Mouse (Mus musculus) olfactory bulb, adult 2 months (tissue): Measurements from ENCODE around the gene BC030870. TPM values are rescaled to one million over a fixed set of nuclear protein-coding genes. Genes with fewer than 3 reads are reported as not detected.
"Not testable (repeated sequence)": the region's sequence is repeated elsewhere in the genome, so short reads cannot be mapped to it uniquely, and the experiment has no call there.

Experiments used
- H3K27ac ChIP-seq: fragments of 200-500 bp; 2 replicates; pipeline ENCODE4 v1.5.1; 2012; ENCODE audit warnings: low read depth, low read length; ENCODE audit not compliant: insufficient read depth
- H3K4me1 ChIP-seq: fragments of 200-500 bp; 2 replicates; pipeline ENCODE4 v1.6.1; 2012; ENCODE audit warnings: low read length; ENCODE audit not compliant: control insufficient read depth, insufficient read depth
- H3K4me3 ChIP-seq: fragments of 200-500 bp; 2 replicates; pipeline ENCODE4 v1.5.1; 2012; ENCODE audit warnings: mild to moderate bottlenecking, low read depth, low read length, moderate library complexity; ENCODE audit not compliant: insufficient read depth
- CTCF ChIP-seq: fragments of 200-500 bp; IDR thresholded peaks from 2 replicates; pipeline ENCODE4 v1.5.1; 2012; ENCODE audit warnings: low read depth, mild to moderate bottlenecking, low read length, moderate library complexity; ENCODE audit not compliant: insufficient read depth
- POLR2A ChIP-seq: fragments of 200-500 bp; IDR thresholded peaks from 2 replicates; pipeline ENCODE4 v1.6.1; 2012; ENCODE audit warnings: mild to moderate bottlenecking, low read depth, low read length, moderate library complexity; ENCODE audit not compliant: insufficient read depth
- WGBS: fragments of 180-500 bp; shearing (Covaris S2); methylation state at CpG from one replicate; pipeline ENCODE4 v1.1.7; 2018; 5-methylcytosine and 5-hydroxymethylcytosine counted together
- polyA plus RNA-seq: library from polyadenylated mRNA; stranded (reverse); fragments of >200 nt; gene quantifications from 2 replicates; pipeline ENCODE4 v1.2.4, GENCODE M21; 2012; ENCODE audit warnings: low replicate concordance; ENCODE audit not compliant: missing spikeins, insufficient read depth, insufficient read length

Gene BC030870
- not detected in 2 replicates for polyA plus RNA-seq

DNA sequence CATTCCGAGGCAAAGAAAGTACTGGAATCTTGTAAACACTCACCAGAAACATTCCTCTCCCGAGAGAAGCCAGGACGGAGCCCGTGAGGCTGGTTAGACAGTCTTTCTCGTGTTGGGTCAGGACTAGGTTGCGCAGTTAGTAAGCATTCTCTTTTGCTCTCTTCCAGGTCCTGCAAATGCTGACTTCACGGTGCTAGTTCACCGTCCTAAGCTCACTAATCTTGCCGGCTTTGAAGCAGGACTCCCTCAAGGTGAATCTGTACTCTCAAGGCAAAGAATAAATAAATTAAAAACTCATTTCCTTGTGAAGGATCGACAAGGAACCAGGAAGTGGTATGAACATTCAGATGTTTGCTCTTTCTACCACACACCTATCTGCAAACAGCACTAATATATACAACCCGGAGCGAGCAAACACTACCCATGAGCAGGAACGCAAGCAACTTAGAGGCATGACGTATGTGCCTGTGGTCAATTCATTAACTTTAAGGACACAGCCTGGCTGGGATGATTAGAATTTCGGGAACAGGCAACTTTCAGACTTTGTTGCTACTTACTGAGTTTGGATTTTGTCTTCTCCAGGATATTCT, at the start of gene BC030870:
Gene BC030870 (minus strand): TSS at position 365 of the 590 bp plus-strand sequence.
- no peaks in the 10 kb centered on the region for H3K4me1 ChIP-seq
- no peak within 1 kb of the TSS for H3K27ac ChIP-seq
- 85% methylated on average over 15 of the region's 15 CpGs for WGBS
- no peak within 1 kb of the TSS for H3K4me3 ChIP-seq
- TF ChIP-seq CTCF (no peak), POLR2A (no peak)

DNA sequence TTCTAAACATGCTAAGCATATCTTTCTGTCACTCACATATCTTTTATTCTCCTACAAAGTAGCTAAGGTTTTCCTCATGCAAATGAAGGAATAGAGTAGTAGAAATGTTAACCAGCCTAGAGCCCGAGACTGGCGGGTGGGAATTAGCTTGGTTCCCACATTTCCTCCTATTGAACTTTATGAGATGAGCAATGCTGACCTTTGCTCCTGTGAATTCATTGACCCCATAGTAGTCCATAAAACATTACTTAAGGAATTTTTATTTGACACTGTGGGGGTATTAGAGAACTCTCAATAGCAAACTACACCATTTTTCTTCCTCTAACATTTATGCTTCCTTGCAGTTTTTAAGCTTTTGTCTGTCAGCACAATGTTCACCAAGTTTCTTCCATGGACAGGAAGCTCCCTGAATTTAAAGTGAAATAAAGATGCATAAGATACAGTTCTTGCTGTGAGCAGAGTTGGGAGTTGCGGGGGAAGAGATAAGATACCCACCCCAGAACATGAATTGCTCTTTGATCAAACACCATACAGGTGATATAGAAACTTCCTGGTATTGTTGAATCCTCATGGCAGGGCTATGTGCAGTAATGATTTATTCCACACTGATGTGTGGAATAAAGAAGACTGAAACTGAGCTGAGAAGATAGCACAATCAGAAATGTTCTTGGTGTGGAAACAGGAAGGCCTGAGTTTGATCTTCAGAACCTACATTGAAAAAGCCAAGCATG, 45.5 kb upstream of the BC030870 start:
- TF ChIP-seq CTCF (no peak), POLR2A (no peak)
- H3K4me3 ChIP-seq: no peak overlapping the region
- no peaks in the 10 kb centered on the region for H3K4me1 ChIP-seq
- H3K27ac ChIP-seq: no peak overlapping the region
- 87% methylated on average over 3 of the region's 3 CpGs for WGBS

DNA sequence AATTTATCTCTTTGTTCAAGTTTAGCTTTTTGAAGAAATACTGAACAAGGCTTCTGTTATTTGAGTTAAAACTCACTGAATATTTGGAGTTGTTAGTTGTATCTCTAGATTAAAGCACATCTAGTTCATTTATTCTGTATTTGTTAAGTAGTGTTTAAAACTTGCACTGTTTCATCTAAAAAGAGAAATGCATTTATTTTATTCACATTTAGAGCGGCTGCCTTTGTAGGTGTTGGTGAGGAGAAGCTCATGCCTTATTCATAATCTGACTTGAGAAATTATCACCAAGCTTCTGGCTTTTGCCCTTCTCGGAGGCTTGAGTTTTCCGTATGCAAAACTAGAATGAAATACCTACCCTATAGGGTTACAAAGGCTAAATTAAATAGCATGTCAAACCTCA, 39.8 kb upstream of the BC030870 start:
- no peak for TF ChIP-seq CTCF
- no peak for TF ChIP-seq POLR2A
- no peak overlapping the region for H3K27ac ChIP-seq
- no peaks in the 10 kb centered on the region for H3K4me1 ChIP-seq
- H3K4me3 ChIP-seq: no peak overlapping the region
- 80% methylated on average over 3 of the region's 3 CpGs for WGBS

DNA sequence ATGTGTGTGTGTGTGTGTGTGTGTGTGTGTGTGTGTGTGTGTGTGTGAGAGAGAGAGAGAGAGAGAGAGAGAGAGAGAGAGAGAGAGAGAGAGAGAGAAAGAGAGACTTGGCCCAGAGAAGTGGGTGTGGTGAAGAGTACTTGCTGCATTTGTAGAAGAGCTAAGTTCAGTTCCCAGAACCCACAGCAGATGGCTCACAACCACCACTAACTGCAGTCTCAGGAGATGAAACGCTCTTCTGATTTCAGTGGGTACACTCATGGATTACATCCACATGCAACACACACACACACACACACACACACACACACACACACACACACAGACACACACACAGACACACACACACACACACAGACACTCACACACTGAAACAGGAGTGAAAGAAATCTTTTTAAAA, 31.3 kb upstream of the BC030870 start:
- H3K27ac ChIP-seq, H3K4me3 ChIP-seq, H3K4me1 ChIP-seq: not testable (repeated sequence)
- 50% methylated on average over 1 of the region's 1 CpGs for WGBS

DNA sequence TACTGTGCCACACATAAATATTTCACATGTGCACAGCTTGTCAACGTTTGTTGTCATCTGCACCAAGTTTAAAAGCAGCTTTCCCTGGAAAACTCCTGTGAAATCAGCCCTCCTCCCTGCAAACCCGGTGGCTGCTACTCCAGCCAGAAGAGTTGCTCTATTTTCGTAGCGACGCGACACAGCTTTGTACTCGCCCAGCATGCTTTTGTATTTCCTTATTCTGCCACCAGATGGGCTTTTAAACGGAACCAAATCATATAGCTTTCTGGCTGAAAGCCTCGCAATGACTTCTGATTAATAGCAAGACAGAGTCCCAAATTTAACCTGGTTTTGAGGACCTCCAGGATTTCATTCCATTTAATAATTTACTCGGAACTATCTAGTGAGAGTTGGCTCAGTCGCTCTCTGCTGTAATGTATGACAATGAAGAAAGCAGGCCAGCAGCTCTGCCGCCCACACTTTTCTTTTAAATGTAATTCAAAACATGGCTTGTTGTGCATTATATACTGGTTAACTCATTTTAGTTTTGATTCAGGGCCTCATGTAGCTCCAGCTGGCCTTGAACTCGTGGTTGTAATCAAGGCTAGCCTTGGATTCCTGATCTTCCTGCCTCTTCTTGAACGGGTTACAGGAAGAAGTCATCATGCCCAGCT, 29.9 kb upstream of the BC030870 start:
- 27% methylated on average over 14 of the region's 14 CpGs for WGBS
- TF ChIP-seq CTCF (no peak), POLR2A (no peak)
- H3K4me1 ChIP-seq: no peaks in the 10 kb centered on the region
- no peak overlapping the region for H3K27ac ChIP-seq
- H3K4me3 ChIP-seq: no peak overlapping the region

DNA sequence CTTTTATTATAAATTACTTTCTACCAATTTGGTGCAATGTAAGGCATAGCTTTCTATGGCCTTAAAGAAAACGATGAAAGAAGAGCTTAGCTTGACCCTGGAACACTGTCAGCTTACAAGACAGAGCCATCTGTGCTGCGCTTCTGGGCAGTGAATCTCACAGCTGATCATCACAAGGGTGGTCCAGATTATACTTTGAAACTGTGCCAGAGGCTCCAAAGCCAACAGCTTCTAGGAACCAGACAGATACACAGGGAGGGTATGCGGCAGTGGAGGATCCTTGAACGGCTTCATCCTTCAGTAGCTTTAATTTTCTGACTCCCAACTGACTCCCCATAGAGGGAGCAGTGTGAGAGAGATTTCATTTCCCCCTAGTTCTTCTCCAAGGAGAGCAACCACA, 28.5 kb upstream of the BC030870 start:
- no peak overlapping the region for H3K4me3 ChIP-seq
- no peak for TF ChIP-seq CTCF
- no peak for TF ChIP-seq POLR2A
- WGBS: 62% methylated on average over 4 of the region's 4 CpGs
- H3K4me1 ChIP-seq: no peaks in the 10 kb centered on the region
- no peak overlapping the region for H3K27ac ChIP-seq

DNA sequence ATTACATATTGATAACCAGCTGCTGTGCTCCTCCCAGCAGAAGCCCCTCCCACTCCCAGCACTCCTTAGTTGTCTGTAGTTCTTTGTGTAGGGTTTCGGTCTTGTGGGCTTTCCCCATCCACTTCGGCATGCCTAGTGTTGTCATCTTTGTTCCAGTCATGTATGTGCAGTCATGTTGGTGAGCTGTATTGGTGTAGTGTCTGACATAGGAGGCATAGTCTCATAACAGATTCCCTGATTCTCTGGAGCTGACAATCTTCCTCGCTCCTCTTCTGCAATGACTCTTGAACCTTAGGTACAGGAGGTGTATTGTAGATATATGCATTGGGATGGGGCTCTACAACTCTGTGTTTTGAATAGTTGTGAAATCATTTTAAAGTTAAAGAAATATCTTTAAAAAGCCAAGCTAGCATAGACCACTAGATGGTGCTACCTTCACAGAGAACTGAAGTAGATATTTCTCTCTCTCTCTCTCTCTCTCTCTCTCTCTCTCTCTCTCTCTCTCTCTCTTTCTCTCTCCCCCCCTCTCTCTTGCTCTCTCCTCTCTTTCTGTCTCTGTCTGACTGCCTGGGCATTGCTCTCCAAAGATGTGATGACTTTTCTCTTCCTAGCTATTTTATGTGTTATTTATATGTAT, 9.6 kb upstream of the BC030870 start:
- Histone ChIP-seq H3K27ac (no peak overlapping the region), H3K4me3 (no peak overlapping the region), H3K4me1 (no peaks in the 10 kb centered on the region)
- WGBS: 70% methylated on average over 3 of the region's 3 CpGs
- TF ChIP-seq CTCF: no peak
- TF ChIP-seq POLR2A: no peak

DNA sequence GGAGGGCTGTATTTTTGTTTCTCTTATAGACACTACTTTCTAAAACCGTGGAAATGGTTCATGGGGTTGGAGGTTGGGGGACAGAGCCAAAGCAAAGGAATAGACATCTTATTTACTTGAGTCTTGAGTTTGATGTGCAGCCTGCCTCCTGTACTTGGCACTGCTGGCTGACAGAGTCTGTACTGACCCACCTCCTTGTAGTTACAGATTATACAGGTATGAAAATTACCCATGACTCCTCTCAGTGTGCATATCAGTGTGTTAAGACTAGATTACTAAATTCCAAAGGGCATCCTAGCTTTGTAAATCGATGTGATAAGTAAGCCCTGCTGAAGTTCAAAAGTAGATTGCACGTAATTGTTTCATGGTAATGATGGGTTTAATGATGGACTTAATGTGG, 2.9 kb downstream of the BC030870 start:
- TF ChIP-seq CTCF (no peak), POLR2A (no peak)
- H3K4me1 ChIP-seq: no peaks in the 10 kb centered on the region
- 79% methylated on average over 3 of the region's 3 CpGs for WGBS
- no peak overlapping the region for H3K4me3 ChIP-seq
- H3K27ac ChIP-seq: no peak overlapping the region

DNA sequence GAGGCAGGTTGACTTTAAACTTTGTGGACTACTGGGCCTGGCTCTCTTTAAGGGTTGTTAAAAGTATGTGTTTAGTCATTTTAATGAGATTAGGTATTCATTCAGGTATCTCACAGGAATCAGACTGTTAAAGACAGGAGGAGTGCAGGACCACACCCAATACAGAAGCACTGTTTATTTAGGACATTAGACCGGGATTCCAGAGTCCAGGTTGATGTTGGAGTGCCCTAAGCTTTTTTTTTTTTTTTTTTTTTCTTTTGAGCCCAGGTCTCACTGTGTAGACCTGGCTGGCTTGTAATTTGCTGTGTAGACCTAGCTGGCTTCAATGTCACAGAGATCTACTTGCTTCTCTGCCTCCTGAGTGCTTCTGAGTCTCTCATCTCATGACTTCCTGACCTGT, 3.3 kb downstream of the BC030870 start:
- Histone ChIP-seq H3K27ac (no peak overlapping the region), H3K4me3 (no peak overlapping the region), H3K4me1 (no peaks in the 10 kb centered on the region)
- TF ChIP-seq CTCF (no peak), POLR2A (no peak)
- WGBS: 69% methylated on average over 1 of the region's 1 CpGs
